Mouse (Mus musculus) kidney, adult 2 months (tissue): ENCODE measurements around the gene Ranbp9.

ENCODE experiments used
- CTCF ChIP-seq: fragments of 200-500 bp; conservative IDR thresholded peaks from 2 replicates; pipeline ENCODE4 v1.5.1; 2011; ENCODE audit warnings: low read depth, mild to moderate bottlenecking, control low read depth, low read length, moderate library complexity, mixed read lengths; ENCODE audit not compliant: insufficient read depth, insufficient read length
- POLR2A ChIP-seq: fragments of 200-500 bp; IDR thresholded peaks from one replicate; pipeline ENCODE4 v1.6.1; 2011; ENCODE audit warnings: low read depth, low read length, control low read depth

DNA sequence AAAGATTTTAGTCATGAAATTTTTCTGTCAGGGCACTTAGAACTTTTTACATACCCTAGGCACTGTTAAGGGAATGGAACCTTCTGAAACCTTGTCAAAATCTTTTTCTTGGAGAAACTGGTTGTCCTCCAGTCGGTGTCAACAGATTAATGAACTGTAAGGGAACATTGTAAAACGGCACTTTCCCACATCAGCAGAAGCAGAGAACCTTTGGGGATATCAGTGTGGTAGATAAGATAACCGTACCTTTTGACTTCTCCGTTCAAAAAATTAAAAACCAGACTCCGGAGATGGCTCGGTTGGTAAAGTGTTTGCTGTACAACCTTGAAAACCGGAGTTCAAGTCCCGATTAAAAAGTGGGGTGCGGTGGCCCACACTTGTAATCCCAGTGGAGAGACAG, 1.7 kb upstream of the Ranbp9 start:
- TF ChIP-seq CTCF (no peak), POLR2A (no peak)
